Mouse (Mus musculus) MEL (cell line): ENCODE measurements around the gene Ivns1abp. TPM values are rescaled to one million over a fixed set of nuclear protein-coding genes. Genes with fewer than 3 reads are reported as not detected.

ENCODE experiments used
- DNase-seq: peaks from one replicate; pipeline ENCODE4 v3.0.0; 2011; ENCODE audit warnings: low read depth, low spot score
- H3K27ac ChIP-seq: 2 replicates; pipeline ENCODE4 v1.5.1; 2012; ENCODE audit warnings: low read depth, mild to moderate bottlenecking, control low read depth, low read length, moderate library complexity; ENCODE audit not compliant: control insufficient read depth
- H3K27me3 ChIP-seq, 2 experiments: fragments of 150-350 bp in 1 of 2; sonication (generic) in 1 of 2; 2 replicates each; pipeline ENCODE4 v1.6.1; 2012; ENCODE audit warnings: low read length in 2 of 2, mild to moderate bottlenecking in 2 of 2, improper control_type of control experiment in 1 of 2, moderate library complexity in 1 of 2; ENCODE audit not compliant: insufficient read depth in 2 of 2, control insufficient read depth in 1 of 2
- H3K36me3 ChIP-seq, 2 experiments: 2 replicates each; pipeline ENCODE4 v1.6.1; 2012 to 2014; ENCODE audit warnings: low read length in 2 of 2, improper control_type of control experiment in 1 of 2, inconsistent platforms in 1 of 2, mild to moderate bottlenecking in 1 of 2; ENCODE audit not compliant: insufficient read depth in 2 of 2, control insufficient read depth in 1 of 2
- H3K4me1 ChIP-seq, 2 experiments: fragments of 150-350 bp in 1 of 2; sonication (generic) in 1 of 2; 2 replicates each; pipeline ENCODE4 v1.6.1; 2012; ENCODE audit warnings: low read length in 2 of 2, improper control_type of control experiment in 1 of 2, mild to moderate bottlenecking in 1 of 2; ENCODE audit not compliant: insufficient read depth in 2 of 2, control insufficient read depth in 1 of 2
- H3K4me3 ChIP-seq, 2 experiments: fragments of 150-350 bp in 1 of 2; sonication (generic) in 1 of 2; 2 replicates each; pipeline ENCODE4 v1.5.1; 2012; ENCODE audit warnings: low read depth in 2 of 2, low read length in 2 of 2, mild to moderate bottlenecking in 2 of 2, moderate library complexity in 2 of 2, control low read depth in 1 of 2, improper control_type of control experiment in 1 of 2; ENCODE audit not compliant: control insufficient read depth in 1 of 2, insufficient read depth in 1 of 2
- H3K79me2 ChIP-seq: 2 replicates; pipeline ENCODE4 v1.6.1; 2012; ENCODE audit warnings: mild to moderate bottlenecking, low read length, moderate library complexity; ENCODE audit not compliant: control insufficient read depth, poor library complexity, insufficient read depth
- H3K9ac ChIP-seq: 2 replicates; pipeline ENCODE4 v1.6.1; 2012; ENCODE audit warnings: low read depth, mild to moderate bottlenecking, control low read depth, low read length, moderate library complexity; ENCODE audit not compliant: control insufficient read depth, poor library complexity, severe bottlenecking
- H3K9me3 ChIP-seq: fragments of 150-350 bp; sonication (generic); replicated peaks from 2 replicates; pipeline ENCODE4 v1.6.1; 2012; ENCODE audit warnings: mild to moderate bottlenecking, low read length, improper control_type of control experiment, moderate library complexity; ENCODE audit not compliant: insufficient read depth
- BHLHE40 ChIP-seq: IDR thresholded peaks from 2 replicates; pipeline ENCODE4 v1.6.1; 2012; ENCODE audit warnings: low read depth, mild to moderate bottlenecking, inconsistent platforms, low read length, improper control_type of control experiment, borderline replicate concordance
- E2F4 ChIP-seq: IDR thresholded peaks from 2 replicates; pipeline ENCODE4 v1.6.1; 2011; ENCODE audit warnings: low read depth, low read length, improper control_type of control experiment, borderline replicate concordance
- GABPA ChIP-seq: IDR thresholded peaks from 2 replicates; pipeline ENCODE4 v1.6.1; 2012; ENCODE audit warnings: low read depth, mild to moderate bottlenecking, inconsistent platforms, low read length, improper control_type of control experiment, moderate library complexity
- GATA1 ChIP-seq: IDR thresholded peaks from 2 replicates; pipeline ENCODE4 v1.6.1; 2011; ENCODE audit warnings: low read depth, low read length, improper control_type of control experiment
- MAFK ChIP-seq: IDR thresholded peaks from 2 replicates; pipeline ENCODE4 v1.6.1; 2011; ENCODE audit warnings: low read depth, mild to moderate bottlenecking, low read length, improper control_type of control experiment, borderline replicate concordance
- MAX ChIP-seq: IDR thresholded peaks from 2 replicates; pipeline ENCODE4 v1.6.1; 2011; ENCODE audit warnings: low read length, improper control_type of control experiment
- MAZ ChIP-seq: IDR thresholded peaks from 2 replicates; pipeline ENCODE4 v1.6.1; 2012; ENCODE audit warnings: low read depth, mild to moderate bottlenecking, inconsistent platforms, low read length, improper control_type of control experiment
- MEF2A ChIP-seq: IDR thresholded peaks from 2 replicates; pipeline ENCODE4 v1.6.1; 2014; ENCODE audit warnings: low read depth, mild to moderate bottlenecking, inconsistent platforms, low read length, improper control_type of control experiment; ENCODE audit not compliant: poor library complexity, insufficient replicate concordance, severe bottlenecking; ENCODE audit errors: extremely low read depth
- MYC ChIP-seq: IDR thresholded peaks from 2 replicates; pipeline ENCODE4 v1.6.1; 2011; ENCODE audit warnings: low read depth, mild to moderate bottlenecking, low read length, improper control_type of control experiment, moderate library complexity
- NELFE ChIP-seq: IDR thresholded peaks from 2 replicates; pipeline ENCODE4 v1.6.1; 2011; ENCODE audit warnings: low read depth, low read length, improper control_type of control experiment
- NRF1 ChIP-seq: IDR thresholded peaks from 2 replicates; pipeline ENCODE4 v1.6.1; 2014; ENCODE audit warnings: low read depth, mild to moderate bottlenecking, inconsistent platforms, low read length, improper control_type of control experiment, moderate library complexity; ENCODE audit not compliant: poor library complexity, insufficient read depth, severe bottlenecking
- POLR2A ChIP-seq, 2 experiments: IDR thresholded peaks; 2 replicates each; pipeline ENCODE4 v1.6.1; 2011 to 2012; ENCODE audit warnings: low read length in 2 of 2, mild to moderate bottlenecking in 2 of 2, control low read depth in 1 of 2, improper control_type of control experiment in 1 of 2, low read depth in 1 of 2, moderate library complexity in 1 of 2; ENCODE audit not compliant: control insufficient read depth in 1 of 2, insufficient read depth in 1 of 2, poor library complexity in 1 of 2
- POLR2AphosphoS2 ChIP-seq: IDR thresholded peaks from 2 replicates; pipeline ENCODE4 v1.6.1; 2011; ENCODE audit warnings: low read length, improper control_type of control experiment
- POLR2AphosphoS5 ChIP-seq: IDR thresholded peaks from 2 replicates; pipeline ENCODE4 v1.6.1; 2012; ENCODE audit warnings: low read depth, borderline replicate concordance, mild to moderate bottlenecking, inconsistent platforms, low read length, moderate library complexity, mixed read lengths
- SMC3 ChIP-seq: IDR thresholded peaks from 2 replicates; pipeline ENCODE4 v1.6.1; 2011; ENCODE audit warnings: low read depth, low read length, improper control_type of control experiment
- TCF12 ChIP-seq: IDR thresholded peaks from 2 replicates; pipeline ENCODE4 v1.6.1; 2014; ENCODE audit warnings: low read depth, mild to moderate bottlenecking, inconsistent platforms, low read length, improper control_type of control experiment, moderate library complexity
- UBTF ChIP-seq: IDR thresholded peaks from 2 replicates; pipeline ENCODE4 v1.6.1; 2012; ENCODE audit warnings: low read depth, mild to moderate bottlenecking, inconsistent platforms, low read length, improper control_type of control experiment, moderate library complexity, borderline replicate concordance; ENCODE audit not compliant: insufficient read depth
- USF1 ChIP-seq: IDR thresholded peaks from 2 replicates; pipeline ENCODE4 v1.6.1; 2014; ENCODE audit warnings: low read depth, mild to moderate bottlenecking, inconsistent platforms, low read length, improper control_type of control experiment, moderate library complexity
- ZKSCAN1 ChIP-seq: IDR thresholded peaks from 2 replicates; pipeline ENCODE4 v1.6.1; 2012; ENCODE audit warnings: low read depth, mild to moderate bottlenecking, inconsistent platforms, low read length, improper control_type of control experiment, moderate library complexity
- ZMIZ1 ChIP-seq: IDR thresholded peaks from 2 replicates; pipeline ENCODE4 v1.6.1; 2012; ENCODE audit warnings: low read depth, mild to moderate bottlenecking, inconsistent platforms, low read length, improper control_type of control experiment, moderate library complexity
- polyA plus RNA-seq, 2 experiments: library from polyadenylated mRNA; stranded (reverse) in 1 of 2; unstranded in 1 of 2; fragments of >175 nt in 1 of 2; fragments of >200 nt in 1 of 2; gene quantifications; 2 replicates each; pipeline versions ENCODE4 v1.2.1 to v1.2.4; 2012; ENCODE audit warnings: low replicate concordance in 2 of 2, low read depth in 1 of 2; ENCODE audit not compliant: insufficient read length in 2 of 2, insufficient read depth in 1 of 2, missing spikeins in 1 of 2
- total RNA-seq: library from RNA; depleted of rRNA; stranded (reverse); fragments of 300-350 nt; gene quantifications from 2 replicates; pipeline ENCODE4 v1.2.3, GENCODE M21; 2012

The Ivns1abp gene
- total and polyA plus RNA-seq, 3 experiments, result 74.5 to 138 (median 127) TPM

GRCm38 (mm10) chr1:151308508-151308907, 35.8 kb upstream of the Ivns1abp start:
- TF ChIP-seq ZMIZ1 (no peak), ZKSCAN1 (no peak), POLR2AphosphoS5 (no peak), MAZ (no peak), MYC (no peak), MAFK (no peak), POLR2AphosphoS2 (no peak), BHLHE40 (no peak), GATA1 (no peak), NELFE (no peak), USF1 (no peak), UBTF (no peak)
- Histone ChIP-seq H3K9ac (no peak overlapping the region), H3K79me2 (no peaks in the 10 kb centered on the region), H3K36me3 (no peaks in the 10 kb centered on the region), H3K27me3 (no peaks in the 10 kb centered on the region), H3K4me3 (no peak overlapping the region), H3K4me1 (no peaks in the 10 kb centered on the region), H3K9me3 (no peaks in the 10 kb centered on the region), H3K27ac (no peak overlapping the region)
- no peak for DNase-seq

- Histone ChIP-seq H3K27ac (no peak overlapping the region), H3K4me1 (no peaks in the 10 kb centered on the region), H3K36me3 (no peaks in the 10 kb centered on the region), H3K27me3 (no peaks in the 10 kb centered on the region), H3K79me2 (no peaks in the 10 kb centered on the region), H3K9ac (no peak overlapping the region), H3K9me3 (no peaks in the 10 kb centered on the region), H3K4me3 (no peak overlapping the region)
- DNase-seq, result no peak
- no peak for TF ChIP-seq GABPA
- TF ChIP-seq BHLHE40, result no peak
- TF ChIP-seq SMC3, result no peak
Measured at GRCm38 (mm10) chr1:151310511-151310910, 33.8 kb upstream of the Ivns1abp start.

GRCm38 (mm10) chr1:151311379-151311778, 32.9 kb upstream of the Ivns1abp start:
- H3K79me2 ChIP-seq, result no peaks in the 10 kb centered on the region
- no peak for DNase-seq
- no peaks in the 10 kb centered on the region for H3K36me3 ChIP-seq
- TF ChIP-seq ZKSCAN1 (no peak), MAX (no peak), POLR2A (IDR thresholded peaks at IDR 0.05; ENCODE audit: control insufficient read depth in 1 of 2, insufficient read depth in 1 of 2, low read depth in 1 of 2, low read length in 2 of 2, poor library complexity in 1 of 2) (no peak), MEF2A (no peak), NRF1 (no peak), POLR2AphosphoS2 (no peak), E2F4 (no peak), TCF12 (no peak)
- TF ChIP-seq, all 39 proteins: peak for 0
- H3K4me3 ChIP-seq, result no peak overlapping the region
- no peak overlapping the region for H3K9ac ChIP-seq
- no peak overlapping the region for H3K27ac ChIP-seq
- H3K9me3 ChIP-seq, result no peaks in the 10 kb centered on the region
- no peaks in the 10 kb centered on the region for H3K27me3 ChIP-seq
- no peaks in the 10 kb centered on the region for H3K4me1 ChIP-seq
